Mouse (Mus musculus): ENCODE data around the gene Nisch. TPM values are rescaled to one million over a fixed set of nuclear protein-coding genes. Genes with fewer than 3 reads are reported as not detected.
A peak's percentile ranks its signal among the peaks of the same experiment; 100 is the strongest.

Nisch gene
- polyA plus RNA-seq, 1 experiment from 2014 or later = 327 TPM

DNA sequence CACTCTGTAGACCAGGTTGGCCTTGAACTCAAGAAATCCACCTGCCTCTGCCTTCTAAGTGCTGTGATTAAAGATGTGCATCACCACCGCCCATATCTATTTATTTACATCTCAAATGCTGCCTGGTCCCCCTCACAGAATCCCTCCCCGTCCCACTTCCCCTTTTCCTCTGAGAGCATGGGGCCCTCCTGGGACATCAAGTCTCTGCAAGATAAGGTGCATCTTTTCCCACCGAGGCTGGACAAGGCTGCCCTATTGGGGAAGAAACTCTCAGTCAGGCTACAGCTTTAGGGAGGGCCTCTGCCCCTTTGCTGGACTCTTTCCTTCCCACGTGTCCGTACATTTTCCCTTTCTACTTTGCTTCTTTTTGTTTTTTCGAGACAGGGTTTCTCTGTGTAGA is 47.2 kb downstream of the Nisch start:
- no peaks in the 10 kb centered on the region for H3K9me3 ChIP-seq (replicated peaks)
- H3K4me1 ChIP-seq = 0 out of 2 replicates have a peak, but pooled peaks cover 5% of the 10 kb centered on the region
- 84% methylated on average over 6 of the region's 6 CpGs for WGBS
- ATAC-seq (ENCODE audit: low FRiP score) = no peak
- H3K4me3 ChIP-seq (replicated peaks) = no peak overlapping the region
- H3K9ac ChIP-seq (replicated peaks) = no peak overlapping the region
- no peak overlapping the region for H3K27ac ChIP-seq (replicated peaks)
- H3K36me3 ChIP-seq = peaks cover 43% of the 10 kb centered on the region
- no peak overlapping the region for H3K4me2 ChIP-seq
- H3K27me3 ChIP-seq (replicated peaks) = no peaks in the 10 kb centered on the region

DNA sequence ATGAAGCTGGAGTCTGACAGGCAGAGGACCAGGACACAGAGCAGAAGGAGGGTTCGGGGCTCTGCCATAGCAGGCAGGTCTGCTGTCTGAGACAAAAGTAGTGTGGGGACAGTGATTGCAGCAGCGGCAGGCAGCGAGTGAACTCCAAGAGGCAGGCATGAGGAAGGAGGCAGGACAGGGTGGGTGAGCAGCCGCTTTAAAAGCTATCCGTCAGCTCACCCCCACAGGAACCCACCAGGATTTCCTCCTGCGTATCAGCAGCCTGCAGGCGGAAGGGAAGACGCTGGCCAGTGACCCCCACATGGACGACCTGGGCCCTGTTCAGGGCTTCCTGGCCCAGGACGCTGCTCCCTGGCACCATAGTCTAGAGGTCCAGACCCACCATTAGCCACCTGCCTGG is 48.3 kb downstream of the Nisch start, which contains the start of gene Stab1:
Gene Stab1 (minus strand): TSS at position 217 of the 400 bp plus-strand sequence.
- Histone ChIP-seq H3K4me2 (peak within 1 kb of the TSS; percentile 13; the same call in 1 of the 2 replicates), H3K27me3 (replicated peaks) (no peaks in the 10 kb centered on the region), H3K9ac (replicated peaks) (no peak within 1 kb of the TSS), H3K4me1 (0 out of 2 replicates have a peak, but pooled peaks cover 5% of the 10 kb centered on the region), H3K9me3 (replicated peaks) (no peaks in the 10 kb centered on the region), H3K36me3 (peaks cover 32% of the 10 kb centered on the region), H3K27ac (replicated peaks) (0 out of 2 replicates have a peak within 1 kb of the TSS, but pooled peaks have one; percentile 28), H3K4me3 (replicated peaks) (peak within 1 kb of the TSS; percentile 9; the same call in 1 of the 2 replicates)
- WGBS = 58% methylated on average over 10 of the region's 10 CpGs
- ATAC-seq (ENCODE audit: low FRiP score) = no peak

DNA sequence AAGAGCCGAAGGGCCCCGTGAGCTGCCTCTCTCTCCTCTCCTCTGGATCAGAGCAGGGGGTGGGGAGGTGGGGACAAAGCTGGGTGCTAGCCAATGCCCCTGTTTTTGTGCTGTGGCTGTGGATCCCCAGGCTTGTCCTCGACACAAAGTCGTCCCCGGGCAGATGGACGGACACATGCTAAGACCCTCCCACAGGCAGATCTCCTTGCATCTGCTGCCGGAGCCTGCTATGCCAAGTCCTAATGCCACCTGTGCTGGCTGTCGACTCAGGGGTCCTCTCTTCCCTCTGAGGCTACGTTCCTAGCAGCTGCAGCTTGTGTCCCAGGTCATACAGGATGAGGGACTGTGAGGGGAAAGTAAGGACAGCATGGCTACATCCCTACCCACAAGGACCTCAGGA is 49.9 kb downstream of the Nisch start:
- WGBS = 53% methylated on average over 9 of the region's 9 CpGs
- ATAC-seq (ENCODE audit: low FRiP score) = no peak
- H3K9ac ChIP-seq (replicated peaks) = no peak overlapping the region
- H3K4me3 ChIP-seq (replicated peaks) = no peak overlapping the region
- no peaks in the 10 kb centered on the region for H3K9me3 ChIP-seq (replicated peaks)
- H3K4me2 ChIP-seq = peak overlapping the region; percentile 13
- H3K27ac ChIP-seq (replicated peaks) = no peak overlapping the region
- H3K27me3 ChIP-seq (replicated peaks) = no peaks in the 10 kb centered on the region
- 0 out of 2 replicates have a peak, but pooled peaks cover 5% of the 10 kb centered on the region for H3K4me1 ChIP-seq
- peaks cover 16% of the 10 kb centered on the region for H3K36me3 ChIP-seq

DNA sequence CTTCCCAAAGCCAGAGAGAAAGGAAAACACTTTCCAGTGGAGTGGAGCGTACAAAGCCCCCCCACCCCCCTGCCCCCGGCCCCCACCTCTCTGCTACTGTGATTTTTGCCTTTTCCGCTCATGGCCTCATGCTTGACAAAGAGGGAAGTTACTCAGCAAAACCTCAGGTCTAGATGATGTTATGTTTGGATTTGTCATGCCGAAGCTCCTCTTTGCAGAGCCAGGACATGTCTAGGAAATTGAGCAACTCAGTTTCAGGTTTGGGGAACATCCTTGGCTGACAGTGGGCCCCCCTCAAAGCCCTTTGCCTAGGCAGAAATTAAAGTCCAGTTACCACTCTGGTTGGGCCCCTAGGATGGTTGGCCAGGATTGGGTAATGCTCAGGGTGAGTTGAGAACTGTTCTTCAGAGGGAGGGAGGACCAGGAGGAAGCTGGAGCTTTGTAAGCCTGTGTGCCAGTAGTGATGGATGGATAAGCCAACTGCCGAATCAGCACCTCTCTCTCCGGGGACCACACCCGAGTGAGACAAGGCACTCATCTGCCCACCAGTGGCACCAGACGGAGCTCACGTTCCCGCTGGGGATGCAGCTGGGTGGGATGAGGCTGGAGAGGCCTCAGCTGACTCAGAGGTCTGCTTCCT is 50.6 kb downstream of the Nisch start:
- ATAC-seq (ENCODE audit: low FRiP score) = no peak
- Histone ChIP-seq H3K9ac (replicated peaks) (no peak overlapping the region), H3K36me3 (peaks cover 9% of the 10 kb centered on the region), H3K4me1 (0 out of 2 replicates have a peak, but pooled peaks cover 5% of the 10 kb centered on the region), H3K4me2 (peak overlapping the region; percentile 13; the same call in 1 of the 2 replicates), H3K9me3 (replicated peaks) (no peaks in the 10 kb centered on the region), H3K4me3 (replicated peaks) (no peak overlapping the region), H3K27ac (replicated peaks) (no peak overlapping the region), H3K27me3 (replicated peaks) (no peaks in the 10 kb centered on the region)
- 63% methylated on average over 10 of the region's 10 CpGs for WGBS

DNA sequence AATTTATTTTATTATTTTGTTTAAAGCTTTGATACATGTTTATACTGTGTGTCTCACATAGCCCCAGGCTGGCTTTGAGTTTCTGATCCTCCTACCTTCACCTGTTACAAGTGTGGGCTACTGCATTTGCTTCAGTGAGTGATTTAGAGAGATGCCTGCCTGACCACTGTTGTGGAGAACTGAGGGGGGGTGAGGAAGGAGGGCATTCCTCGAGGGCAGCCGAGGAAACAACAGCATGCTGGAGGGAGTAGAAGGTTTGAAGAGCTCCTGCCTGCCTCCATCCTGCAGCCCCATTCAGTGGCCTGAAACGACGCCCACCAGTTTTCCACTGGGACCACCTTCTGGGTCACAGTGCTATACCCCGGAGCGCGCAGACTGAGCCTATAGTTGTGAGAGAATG is 51.3 kb downstream of the Nisch start:
- Histone ChIP-seq H3K27me3 (replicated peaks) (no peaks in the 10 kb centered on the region), H3K4me2 (no peak overlapping the region), H3K27ac (replicated peaks) (no peak overlapping the region), H3K4me3 (replicated peaks) (no peak overlapping the region), H3K36me3 (peaks cover 2% of the 10 kb centered on the region), H3K4me1 (0 out of 2 replicates have a peak, but pooled peaks cover 5% of the 10 kb centered on the region), H3K9me3 (replicated peaks) (no peaks in the 10 kb centered on the region), H3K9ac (replicated peaks) (no peak overlapping the region)
- WGBS = 50% methylated on average over 7 of the region's 7 CpGs
- ATAC-seq (ENCODE audit: low FRiP score) = no peak

DNA sequence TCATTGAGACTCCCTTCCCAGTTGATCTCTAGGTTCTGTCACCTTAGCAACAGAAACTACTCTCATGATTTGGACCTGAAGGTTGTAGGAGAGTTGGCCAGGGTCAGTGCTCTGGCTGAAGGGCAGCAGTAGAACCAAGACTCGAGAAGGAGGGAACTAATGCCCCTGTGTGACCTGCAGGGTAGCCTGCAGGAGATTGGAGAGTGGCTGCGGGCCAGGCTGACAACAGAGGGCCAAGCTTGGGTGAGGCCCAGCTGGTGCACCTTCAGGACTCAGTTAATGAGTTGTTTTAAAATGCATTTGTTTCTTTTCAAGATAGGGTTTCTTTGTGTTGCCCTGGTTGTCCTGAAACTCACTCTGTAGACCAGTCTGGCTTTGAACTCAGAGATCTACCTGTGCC is 51.7 kb downstream of the Nisch start:
- Histone ChIP-seq H3K4me2 (no peak overlapping the region), H3K9ac (replicated peaks) (no peak overlapping the region), H3K36me3 (no peaks in the 10 kb centered on the region), H3K9me3 (replicated peaks) (no peaks in the 10 kb centered on the region), H3K27ac (replicated peaks) (no peak overlapping the region), H3K4me3 (replicated peaks) (no peak overlapping the region), H3K27me3 (replicated peaks) (no peaks in the 10 kb centered on the region), H3K4me1 (0 out of 2 replicates have a peak, but pooled peaks cover 5% of the 10 kb centered on the region)
- ATAC-seq (ENCODE audit: low FRiP score) = no peak
- WGBS = 66% methylated on average over 2 of the region's 2 CpGs

DNA sequence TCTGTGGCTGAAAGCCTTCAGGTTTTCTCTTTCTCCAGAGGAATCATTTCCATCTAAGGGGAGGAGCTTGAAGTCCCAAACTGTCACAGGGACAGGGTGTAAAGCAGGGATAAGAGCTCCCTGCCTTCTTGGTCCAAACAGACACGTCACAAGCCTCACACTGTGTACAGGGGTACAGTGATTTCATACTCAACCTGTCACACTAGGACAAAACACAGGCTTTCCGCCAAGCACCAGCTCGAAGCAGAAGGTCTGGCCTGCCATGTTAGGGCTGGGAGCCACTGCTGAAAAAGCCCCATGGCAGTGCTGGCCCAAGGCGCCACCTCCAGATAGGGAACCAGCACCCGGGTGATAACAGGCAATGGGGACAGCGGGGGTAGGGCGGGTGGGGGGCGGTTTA is 52.7 kb downstream of the Nisch start:
- no peak for ATAC-seq (ENCODE audit: low FRiP score)
- WGBS = 79% methylated on average over 8 of the region's 8 CpGs
- Histone ChIP-seq H3K27me3 (replicated peaks) (no peaks in the 10 kb centered on the region), H3K36me3 (no peaks in the 10 kb centered on the region), H3K27ac (replicated peaks) (no peak overlapping the region), H3K9me3 (replicated peaks) (no peaks in the 10 kb centered on the region), H3K4me3 (replicated peaks) (no peak overlapping the region), H3K4me2 (no peak overlapping the region), H3K4me1 (0 out of 2 replicates have a peak, but pooled peaks cover 5% of the 10 kb centered on the region), H3K9ac (replicated peaks) (no peak overlapping the region)

DNA sequence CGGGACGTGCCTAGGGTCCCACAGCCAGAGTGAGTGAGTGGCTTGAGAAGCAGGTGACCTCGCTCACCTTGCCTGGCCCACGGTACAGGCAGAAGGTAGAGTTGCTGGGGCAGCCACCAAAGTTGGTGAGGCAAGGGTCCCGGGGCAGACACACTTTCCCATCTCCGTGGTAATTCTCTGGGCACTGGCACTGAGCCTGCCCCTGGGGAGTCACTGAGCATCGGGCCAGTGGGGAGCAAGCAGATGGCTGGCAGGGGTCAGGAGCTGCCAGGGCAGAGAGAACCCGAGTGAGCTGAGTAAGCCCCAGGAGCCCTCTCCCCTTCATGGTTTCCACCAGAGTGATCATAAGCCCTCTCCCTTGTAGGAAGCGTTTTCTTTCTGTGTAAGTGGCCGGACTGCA is 55.1 kb downstream of the Nisch start:
- Histone ChIP-seq H3K9me3 (replicated peaks) (no peaks in the 10 kb centered on the region), H3K4me1 (no peaks in the 10 kb centered on the region), H3K9ac (replicated peaks) (no peak overlapping the region), H3K27me3 (replicated peaks) (no peaks in the 10 kb centered on the region), H3K4me3 (replicated peaks) (no peak overlapping the region), H3K36me3 (no peaks in the 10 kb centered on the region), H3K4me2 (no peak overlapping the region), H3K27ac (replicated peaks) (no peak overlapping the region)
- WGBS = 69% methylated on average over 10 of the region's 10 CpGs
- no peak for ATAC-seq (ENCODE audit: low FRiP score)

DNA sequence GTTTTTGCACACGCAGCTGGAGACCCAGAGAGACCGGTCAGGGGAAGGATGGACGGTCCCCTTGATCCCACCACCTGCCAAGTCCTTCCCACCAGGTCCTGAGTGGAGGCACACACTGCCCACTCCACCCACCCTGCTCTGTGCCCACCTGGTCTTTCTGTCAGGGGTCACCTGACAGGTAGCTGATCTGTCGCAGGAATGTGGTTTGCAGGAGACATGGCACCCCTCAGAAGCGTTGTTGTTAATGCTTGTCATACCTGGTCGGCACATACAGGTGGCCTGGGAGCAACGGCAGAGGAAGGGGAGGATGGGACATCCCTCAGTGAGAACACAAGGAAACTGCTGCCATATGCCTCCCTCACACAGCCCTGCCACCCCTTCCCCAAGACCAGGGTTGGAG is 55.6 kb downstream of the Nisch start:
- Histone ChIP-seq H3K27me3 (replicated peaks) (no peaks in the 10 kb centered on the region), H3K4me2 (no peak overlapping the region), H3K4me1 (no peaks in the 10 kb centered on the region), H3K4me3 (replicated peaks) (no peak overlapping the region), H3K9me3 (replicated peaks) (no peaks in the 10 kb centered on the region), H3K27ac (replicated peaks) (no peak overlapping the region), H3K36me3 (no peaks in the 10 kb centered on the region), H3K9ac (replicated peaks) (no peak overlapping the region)
- 94% methylated on average over 7 of the region's 7 CpGs for WGBS
- ATAC-seq (ENCODE audit: low FRiP score) = no peak

DNA sequence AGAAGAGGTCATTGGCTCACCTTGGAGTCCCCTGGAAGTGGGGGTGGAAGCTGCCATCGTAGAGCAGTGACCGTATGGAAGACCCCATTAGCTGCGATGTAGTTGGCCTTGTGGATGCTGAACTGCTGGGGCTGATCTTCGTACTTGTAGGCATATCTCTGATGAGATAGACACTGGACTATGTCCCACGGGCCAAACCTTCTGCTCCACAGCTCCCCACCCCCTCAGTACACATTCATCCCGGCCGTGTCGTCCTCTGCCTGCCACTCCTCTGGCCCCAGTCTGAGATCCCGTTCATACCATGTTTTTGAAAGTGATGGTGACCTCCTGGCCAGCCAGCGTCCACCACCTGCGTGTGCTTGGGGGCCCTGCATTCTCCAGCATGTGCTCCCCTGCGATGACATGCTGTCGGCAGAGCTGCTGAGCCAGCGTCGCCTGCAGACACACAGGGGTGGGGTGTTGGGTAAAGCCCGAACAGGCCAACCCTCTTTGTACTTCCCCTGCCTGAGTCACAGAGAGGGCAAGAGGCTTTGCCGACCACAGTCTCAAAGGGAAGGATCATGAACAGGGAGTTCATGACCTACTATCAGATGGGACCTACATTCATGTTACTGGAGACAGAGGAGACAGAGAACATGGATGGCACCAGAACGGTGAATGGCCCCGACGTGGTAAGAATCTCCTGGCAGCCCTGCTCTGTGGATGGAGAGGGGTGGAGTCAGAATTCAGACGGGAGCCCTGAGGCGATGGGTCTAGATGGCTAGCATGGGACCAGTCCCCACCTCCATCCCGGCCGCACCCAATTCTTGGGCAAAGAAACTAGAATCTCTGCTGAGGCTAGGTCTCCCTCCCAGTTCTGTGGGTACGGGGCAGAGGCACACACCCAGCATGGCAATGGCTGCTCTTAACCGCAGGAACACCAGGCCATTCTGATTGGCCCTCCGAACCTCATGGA is 56.3 kb downstream of the Nisch start:
- no peaks in the 10 kb centered on the region for H3K4me1 ChIP-seq
- ATAC-seq (ENCODE audit: low FRiP score) = no peak
- 87% methylated on average over 27 of the region's 27 CpGs for WGBS

DNA sequence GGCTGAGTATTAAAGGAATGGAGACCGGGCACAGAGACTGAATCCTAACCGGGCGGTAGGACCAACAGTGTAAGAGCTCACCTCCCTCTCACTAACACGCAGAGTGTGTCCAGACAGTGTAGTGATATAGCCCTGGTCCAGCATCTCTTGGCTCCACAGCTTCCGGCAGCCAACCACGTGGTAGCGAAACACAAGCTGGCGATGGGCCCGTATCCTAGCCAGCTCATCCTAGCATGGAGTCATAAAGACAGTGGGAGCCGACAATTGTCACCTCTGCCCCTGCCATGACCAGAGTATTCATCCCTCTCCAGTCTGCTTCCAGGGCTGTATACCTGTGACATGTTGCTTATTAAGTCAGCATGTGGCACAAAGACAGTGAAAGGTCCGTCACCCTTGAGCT is 71.1 kb downstream of the Nisch start:
- H3K36me3 ChIP-seq = peaks cover 10% of the 10 kb centered on the region; the same call in 1 of the 2 replicates
- no peak overlapping the region for H3K4me2 ChIP-seq
- no peaks in the 10 kb centered on the region for H3K9me3 ChIP-seq (replicated peaks)
- H3K9ac ChIP-seq (replicated peaks) = no peak overlapping the region
- WGBS = 91% methylated on average over 11 of the region's 11 CpGs
- no peaks in the 10 kb centered on the region for H3K27me3 ChIP-seq (replicated peaks)
- no peak for ATAC-seq (ENCODE audit: low FRiP score)
- H3K4me3 ChIP-seq (replicated peaks) = no peak overlapping the region
- H3K4me1 ChIP-seq = no peaks in the 10 kb centered on the region
- H3K27ac ChIP-seq (replicated peaks) = no peak overlapping the region

More for the DNA sequence above, 56.3 kb downstream of the Nisch start:
- Histone ChIP-seq H3K4me3 (replicated peaks) (no peak overlapping the region), H3K27ac (replicated peaks) (no peak overlapping the region), H3K9me3 (replicated peaks) (no peaks in the 10 kb centered on the region), H3K4me2 (no peak overlapping the region), H3K27me3 (replicated peaks) (no peaks in the 10 kb centered on the region), H3K9ac (replicated peaks) (no peak overlapping the region), H3K36me3 (no peaks in the 10 kb centered on the region)

Data from neural tube, embryonic 15.5 days (tissue).